Mouse (Mus musculus): ENCODE data around the gene Drc7.

- TF ChIP-seq CTCF (IDR thresholded peaks at IDR 0.05; ENCODE audit: control insufficient read depth, insufficient read depth, low read length) (no peak), POLR2A (IDR thresholded peaks at IDR 0.05; ENCODE audit: borderline replicate concordance, control insufficient read depth, low read depth, low read length) (no peak)
These were observed 24.4 kb downstream of the Drc7 start for GRCm38 (mm10) chr8:95079305-95079704.

Data from bone marrow, adult 2 months (tissue).